Mouse (Mus musculus) frontal cortex, adult (tissue): ENCODE data around the gene Gm10639.
"Not testable (repeated sequence)": the region's sequence is repeated elsewhere in the genome, so short reads cannot be mapped to it uniquely, and the experiment has no call there.

Experiments
- ATAC-seq: cut with Nextera tagmentation; 2 replicates; pipeline ENCODE4 v1.9.2; 2017; ENCODE audit warnings: mild to moderate bottlenecking, moderate library complexity, mixed read lengths; ENCODE audit not compliant: low TSS enrichment

Gm10639 gene

DNA sequence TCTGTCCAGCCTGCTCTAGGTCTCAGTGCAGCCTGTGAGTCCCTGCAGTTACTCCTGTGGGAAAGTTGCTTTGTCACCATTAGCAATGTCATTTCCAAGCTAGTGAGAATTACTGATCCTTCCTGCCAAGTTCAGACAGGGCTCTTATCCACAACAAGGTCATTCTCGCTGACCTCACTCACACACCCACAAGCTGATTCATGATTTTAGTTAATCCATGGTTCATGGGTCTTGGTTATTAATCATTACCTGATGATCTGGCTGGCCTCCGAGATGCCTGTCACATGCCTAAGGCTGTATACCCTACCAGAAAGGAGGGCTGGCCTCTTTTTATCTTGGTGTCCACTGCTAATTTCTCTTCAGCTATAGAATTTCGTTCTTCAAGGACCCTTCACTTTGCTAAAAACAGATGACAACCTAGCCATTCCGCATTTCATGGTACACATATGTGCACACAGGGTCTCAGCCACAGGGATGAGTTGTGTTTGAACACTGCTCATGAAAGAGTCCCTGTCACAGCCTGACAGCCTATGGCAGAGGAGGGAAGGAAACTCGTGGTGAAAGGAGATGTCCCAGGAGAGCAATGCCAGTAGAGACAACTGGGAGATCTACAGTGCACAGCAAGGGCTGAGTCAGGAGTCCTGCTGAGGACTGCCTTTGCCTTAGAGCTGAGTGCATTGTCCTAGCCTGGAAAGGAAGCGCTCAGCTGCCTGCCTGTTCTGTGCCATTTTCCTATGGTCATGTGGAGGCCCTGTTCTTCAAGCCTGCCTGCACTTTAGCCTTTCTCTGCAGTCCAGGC, 58.7 kb downstream of the Gm10639 start:
- not testable (repeated sequence) for ATAC-seq

DNA sequence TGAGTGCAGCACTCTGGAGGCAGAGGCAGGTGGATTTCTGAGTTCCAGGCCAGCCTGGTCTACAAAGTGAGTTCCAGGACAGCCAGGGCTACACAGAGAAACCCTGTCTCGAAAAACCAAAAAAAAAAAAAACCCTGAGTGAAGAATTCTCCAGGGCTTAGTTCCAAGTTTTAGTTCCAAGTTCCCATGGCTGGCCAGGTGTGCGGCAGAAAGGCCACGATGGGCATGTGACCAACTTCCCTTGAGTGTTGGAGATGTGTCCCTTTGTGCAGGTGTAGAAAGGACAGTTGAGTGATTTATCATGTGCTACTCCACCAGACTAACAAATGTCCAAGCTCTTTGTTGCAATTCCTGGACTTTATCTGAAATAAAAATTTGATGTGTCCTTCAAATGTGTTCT, 59.4 kb downstream of the Gm10639 start:
- not testable (repeated sequence) for ATAC-seq

DNA sequence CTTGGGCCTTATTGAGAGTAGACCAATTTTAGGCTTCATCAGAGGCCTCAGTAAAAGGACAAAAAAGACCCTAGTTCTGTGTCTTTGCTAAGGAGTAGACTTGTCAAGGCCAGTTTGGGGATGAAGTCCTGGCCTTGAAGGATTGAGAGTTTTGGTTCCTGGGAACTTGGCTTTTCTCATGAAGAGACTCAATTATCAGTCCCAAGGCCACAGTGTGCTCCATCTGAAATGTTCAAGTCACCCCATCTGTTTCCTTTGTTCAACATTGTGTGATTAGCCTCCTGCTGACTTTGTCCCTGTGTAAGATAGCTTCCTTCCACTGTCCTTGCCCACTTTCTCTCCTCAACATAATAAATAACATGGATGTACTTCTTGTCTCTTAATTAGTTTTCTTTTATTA, 60.3 kb downstream of the Gm10639 start:
- not testable (repeated sequence) for ATAC-seq

DNA sequence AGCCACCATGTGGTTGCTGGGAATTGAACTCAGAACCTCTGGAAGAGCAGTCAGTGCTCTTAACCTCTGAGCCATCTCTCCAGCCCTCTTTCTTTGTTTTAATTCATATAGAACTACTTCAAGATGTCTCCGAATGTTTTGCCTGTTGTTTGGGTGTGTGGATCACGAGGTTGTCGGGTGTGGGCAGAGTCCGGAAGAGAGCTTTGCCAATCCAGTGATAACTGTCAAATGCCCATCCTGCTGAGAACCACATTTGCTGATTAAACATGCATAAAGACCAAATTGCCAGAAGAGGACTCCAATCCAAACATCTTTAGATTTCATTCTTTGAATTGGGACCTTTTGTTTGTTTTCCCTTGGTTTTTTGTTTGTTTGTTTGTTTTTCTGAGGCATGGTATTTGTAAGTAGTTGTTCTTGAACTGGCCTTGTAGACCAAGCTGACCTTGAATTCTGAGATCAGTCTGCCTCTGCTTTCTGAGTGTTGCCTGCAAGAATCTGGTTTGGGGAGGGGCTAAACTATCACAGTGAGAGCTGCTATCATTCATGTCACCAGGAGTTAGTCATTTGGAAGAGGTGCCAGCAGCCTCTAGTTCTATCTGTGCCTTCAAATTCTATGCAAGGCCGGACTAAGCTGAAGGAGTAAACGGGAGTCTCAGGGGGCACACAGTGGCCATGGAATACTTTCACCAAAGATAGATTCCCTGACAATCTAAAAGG, 61.9 kb downstream of the Gm10639 start:
- no peak for ATAC-seq
